Mouse (Mus musculus) hindbrain, embryonic 10.5 days (tissue): ENCODE results near the gene Tmem50b. TPM values are rescaled to one million over a fixed set of nuclear protein-coding genes. Genes with fewer than 3 reads are reported as not detected.
A peak's percentile ranks its signal among the peaks of the same experiment; 100 is the strongest.

Experiments
- DNase-seq: peaks from one replicate; pipeline ENCODE4 v3.0.0-alpha.2; 2017; ENCODE audit warnings: low spot score
- H3K27ac ChIP-seq: fragments of 300-500 bp; sonication (generic); 2 replicates; pipeline ENCODE4 v1.5.1; 2016; ENCODE audit warnings: mild to moderate bottlenecking, moderate library complexity
- H3K27me3 ChIP-seq: fragments of 300-500 bp; sonication (generic); 2 replicates; pipeline ENCODE4 v1.6.1; 2016; ENCODE audit warnings: mild to moderate bottlenecking; ENCODE audit not compliant: poor library complexity, insufficient read depth, severe bottlenecking
- H3K36me3 ChIP-seq: fragments of 300-500 bp; sonication (generic); 2 replicates; pipeline ENCODE4 v1.6.1; 2016; ENCODE audit warnings: mild to moderate bottlenecking, moderate library complexity
- H3K4me1 ChIP-seq: fragments of 300-500 bp; sonication (generic); replicated peaks from 2 replicates; pipeline ENCODE4 v1.6.1; 2016; ENCODE audit warnings: mild to moderate bottlenecking
- H3K4me3 ChIP-seq: fragments of 300-500 bp; sonication (generic); 2 replicates; pipeline ENCODE4 v1.5.1; 2016; ENCODE audit warnings: mild to moderate bottlenecking, moderate library complexity
- H3K9me3 ChIP-seq: fragments of 300-500 bp; sonication (generic); 2 replicates; pipeline ENCODE4 v1.6.1; 2016; ENCODE audit warnings: mild to moderate bottlenecking, moderate library complexity
- WGBS: fragments of 180-500 bp; shearing (Covaris S2); methylation state at CpG from one replicate; pipeline ENCODE4 v1.1.7; 2016; 5-methylcytosine and 5-hydroxymethylcytosine counted together
- polyA plus RNA-seq: library from polyadenylated mRNA; unstranded; fragments of >200 nt; fragmentation: Nextera tagmentation; extraction: Ambion mirVana; gene quantifications from 2 replicates; pipeline ENCODE4 v1.2.1, GENCODE M21; 2016

Tmem50b gene
- polyA plus RNA-seq, 1 experiment from 2014 or later: 45.9 TPM

DNA sequence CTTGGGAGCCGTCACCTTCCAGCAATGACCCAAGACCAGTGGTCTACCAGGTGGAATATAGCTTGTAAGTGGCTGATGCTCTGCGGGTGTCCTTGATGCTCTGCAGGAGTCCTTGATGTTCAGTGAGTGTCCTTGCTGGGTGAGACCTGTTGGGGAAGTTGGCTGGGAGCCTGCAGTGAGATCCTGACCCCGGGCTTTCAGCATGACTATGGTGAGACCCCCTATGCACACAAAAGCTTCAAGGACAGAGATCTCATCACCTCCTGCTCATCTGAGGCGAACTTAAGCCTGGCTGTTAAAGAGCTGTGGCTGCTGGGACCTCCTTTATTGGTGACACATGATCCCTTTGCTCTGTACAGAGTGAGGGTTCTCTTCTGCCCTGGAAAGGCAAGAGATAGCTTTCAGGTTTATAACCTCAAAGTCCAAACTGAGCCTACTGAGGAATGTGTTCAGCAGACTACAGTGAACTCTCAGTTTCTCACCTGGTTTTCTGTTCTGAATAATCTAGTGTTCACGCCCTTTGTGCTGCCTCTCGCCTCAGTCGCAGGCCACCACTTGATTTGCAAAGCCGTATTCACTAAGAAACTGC lies 42.5 kb downstream of the Tmem50b start:
- H3K9me3 ChIP-seq: no peaks in the 10 kb centered on the region
- H3K27me3 ChIP-seq: no peaks in the 10 kb centered on the region
- no peak overlapping the region for H3K4me3 ChIP-seq
- H3K36me3 ChIP-seq: peaks cover 25% of the 10 kb centered on the region
- 88% methylated on average over 8 of the region's 8 CpGs for WGBS
- DNase-seq: no peak
- H3K27ac ChIP-seq: no peak overlapping the region
- H3K4me1 ChIP-seq: peaks cover 35% of the 10 kb centered on the region

DNA sequence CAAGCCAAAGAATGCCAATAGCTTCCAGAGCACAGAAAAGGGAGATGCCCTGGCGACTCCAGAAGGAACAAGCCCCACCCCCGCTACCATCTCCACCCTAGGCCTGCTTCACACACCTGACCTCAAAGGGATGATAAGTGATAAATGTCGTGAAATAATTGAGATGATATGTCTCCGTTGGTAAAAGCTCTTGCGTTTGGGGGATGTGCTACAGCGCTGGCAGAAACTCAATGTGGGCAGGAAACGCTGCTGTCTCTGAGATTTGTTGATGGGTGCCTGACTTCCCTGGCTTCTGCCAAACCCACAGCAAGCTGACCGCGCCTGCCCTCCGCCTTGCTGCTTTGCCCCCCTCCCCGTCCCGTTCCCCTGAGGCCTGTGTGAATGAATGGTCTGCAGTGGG lies 44.0 kb downstream of the Tmem50b start:
- no peak for DNase-seq
- Histone ChIP-seq H3K27me3 (no peaks in the 10 kb centered on the region), H3K9me3 (no peaks in the 10 kb centered on the region), H3K4me3 (no peak overlapping the region), H3K4me1 (peaks cover 50% of the 10 kb centered on the region), H3K36me3 (peaks cover 21% of the 10 kb centered on the region), H3K27ac (no peak overlapping the region)
- 73% methylated on average over 12 of the region's 12 CpGs for WGBS

DNA sequence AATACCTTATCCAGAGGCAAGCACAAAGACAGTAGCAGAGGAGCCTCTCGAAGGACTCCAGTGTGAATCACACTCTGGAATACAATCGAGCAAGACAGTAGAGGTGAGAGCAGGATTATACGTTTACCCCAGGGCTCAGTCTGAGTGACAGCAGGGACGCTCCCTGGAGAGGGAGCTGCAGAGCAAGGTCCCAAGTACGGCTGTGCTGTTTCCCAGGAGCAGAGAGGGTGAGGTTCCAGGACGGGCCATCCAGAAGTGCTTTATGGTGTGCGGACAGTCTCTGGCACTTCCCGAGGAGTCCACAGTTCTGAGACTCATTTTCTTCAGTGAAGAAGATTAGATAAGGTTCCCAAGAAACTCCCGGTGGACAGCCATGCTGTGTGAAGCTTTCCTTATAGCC lies 45.5 kb downstream of the Tmem50b start:
- no peaks in the 10 kb centered on the region for H3K27me3 ChIP-seq
- WGBS: 55% methylated on average over 9 of the region's 9 CpGs
- peak overlapping the region; percentile 6; the same call in 1 of the 2 replicates for H3K27ac ChIP-seq
- no peak overlapping the region for H3K4me3 ChIP-seq
- no peaks in the 10 kb centered on the region for H3K9me3 ChIP-seq
- H3K4me1 ChIP-seq: peaks cover 64% of the 10 kb centered on the region
- peaks cover 11% of the 10 kb centered on the region; the same call in 1 of the 2 replicates for H3K36me3 ChIP-seq
- no peak for DNase-seq

DNA sequence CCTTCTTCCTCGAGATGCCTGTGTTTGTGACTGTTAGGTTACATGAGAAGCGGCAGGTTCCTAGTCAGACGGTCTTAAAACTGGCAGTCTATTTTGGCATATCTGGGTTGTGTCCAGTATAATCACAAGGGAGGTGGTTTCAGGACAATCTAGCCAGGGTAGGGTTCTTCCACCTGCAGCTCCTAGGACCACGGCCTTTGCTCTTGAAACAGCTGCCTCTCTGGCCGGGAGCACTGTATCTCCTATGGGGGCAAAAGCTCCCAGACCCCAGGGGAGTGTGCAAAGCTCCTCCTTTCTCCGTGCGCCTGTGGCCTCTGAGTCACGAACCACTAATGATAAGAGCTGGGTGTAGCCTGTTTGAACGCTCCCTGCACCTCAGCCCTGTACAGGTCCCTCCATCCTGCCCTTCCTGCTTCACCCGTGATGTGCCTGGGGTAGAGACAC lies 46.5 kb downstream of the Tmem50b start:
- Histone ChIP-seq H3K4me1 (peaks cover 74% of the 10 kb centered on the region), H3K36me3 (peaks cover 11% of the 10 kb centered on the region; the same call in 1 of the 2 replicates), H3K9me3 (no peaks in the 10 kb centered on the region), H3K27ac (no peak overlapping the region), H3K4me3 (no peak overlapping the region), H3K27me3 (peaks cover 3% of the 10 kb centered on the region; the same call in 1 of the 2 replicates)
- WGBS: 77% methylated on average over 10 of the region's 10 CpGs
- DNase-seq: no peak

DNA sequence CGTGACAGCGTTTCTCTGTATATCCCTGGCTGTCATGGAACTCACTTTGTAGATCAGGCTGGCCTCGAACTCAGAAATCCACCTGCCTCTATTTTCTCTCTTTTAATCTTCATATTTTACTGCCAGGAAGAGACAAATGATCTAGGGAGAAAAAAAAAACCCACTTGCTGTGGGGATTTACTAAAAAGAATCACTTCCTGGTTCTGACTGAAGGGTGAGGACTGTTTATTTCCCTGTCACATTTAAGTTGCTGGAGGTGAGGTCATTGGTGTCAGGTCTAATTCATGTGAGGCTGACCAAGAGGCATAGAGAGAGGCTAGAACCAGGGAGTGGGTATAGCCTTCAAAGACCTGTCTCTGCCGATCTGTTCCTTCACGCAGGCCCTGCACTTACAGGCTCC lies 48.0 kb downstream of the Tmem50b start:
- Histone ChIP-seq H3K4me1 (peaks cover 71% of the 10 kb centered on the region), H3K4me3 (no peak overlapping the region), H3K36me3 (no peaks in the 10 kb centered on the region), H3K27me3 (peaks cover 13% of the 10 kb centered on the region), H3K9me3 (no peaks in the 10 kb centered on the region), H3K27ac (no peak overlapping the region)
- 60% methylated on average over 5 of the region's 5 CpGs for WGBS
- DNase-seq: no peak

DNA sequence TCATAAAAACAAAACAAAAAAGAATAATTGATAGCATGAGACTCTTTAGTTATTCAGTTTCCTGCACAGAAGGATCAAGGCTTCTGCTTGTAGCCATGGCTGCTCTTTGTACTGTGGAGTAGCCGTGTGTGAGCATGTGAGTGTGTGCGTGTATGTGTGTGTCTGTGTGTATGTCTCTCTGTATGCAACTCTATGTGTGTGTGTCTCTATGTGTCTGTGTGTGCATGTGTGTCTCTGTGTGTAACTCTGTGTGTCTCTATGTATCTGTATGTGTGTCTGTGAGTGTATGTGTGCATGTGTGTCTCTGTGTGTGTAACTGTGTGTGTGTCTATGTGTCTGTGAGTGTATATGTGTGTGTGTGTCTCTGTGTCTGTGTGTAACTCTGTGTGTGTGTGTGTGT lies 48.6 kb downstream of the Tmem50b start:
- H3K4me1 ChIP-seq: peaks cover 68% of the 10 kb centered on the region
- no peak overlapping the region for H3K27ac ChIP-seq
- no peaks in the 10 kb centered on the region for H3K36me3 ChIP-seq
- H3K27me3 ChIP-seq: peaks cover 13% of the 10 kb centered on the region
- no peak for DNase-seq
- H3K4me3 ChIP-seq: peak overlapping the region; percentile 24; the same call in 1 of the 2 replicates
- no peaks in the 10 kb centered on the region for H3K9me3 ChIP-seq
- 75% methylated on average over 2 of the region's 2 CpGs for WGBS

DNA sequence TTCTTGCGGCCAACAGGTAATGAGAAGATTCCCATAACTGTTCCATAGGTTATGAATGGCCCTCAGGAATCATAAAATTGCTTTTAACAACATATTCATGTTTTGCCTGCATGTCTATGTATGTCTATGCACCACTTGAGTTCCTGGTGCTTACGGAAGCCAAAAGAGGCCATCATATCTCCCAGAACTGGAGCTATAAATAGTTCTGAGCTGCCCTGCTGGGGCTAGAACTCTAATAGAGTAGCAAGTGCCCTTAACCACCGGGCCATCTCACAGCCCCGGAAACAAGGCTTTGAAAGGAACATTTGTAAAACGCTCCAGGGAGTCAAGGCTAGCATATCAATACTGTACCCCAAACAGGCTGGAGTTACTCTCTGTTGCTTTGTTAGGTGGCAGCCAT lies 49.0 kb downstream of the Tmem50b start:
- peaks cover 64% of the 10 kb centered on the region for H3K4me1 ChIP-seq
- DNase-seq: no peak
- H3K9me3 ChIP-seq: no peaks in the 10 kb centered on the region
- peak overlapping the region; percentile 24 for H3K4me3 ChIP-seq
- no peak overlapping the region for H3K27ac ChIP-seq
- 48% methylated on average over 5 of the region's 5 CpGs for WGBS
- H3K27me3 ChIP-seq: peaks cover 13% of the 10 kb centered on the region
- no peaks in the 10 kb centered on the region for H3K36me3 ChIP-seq

DNA sequence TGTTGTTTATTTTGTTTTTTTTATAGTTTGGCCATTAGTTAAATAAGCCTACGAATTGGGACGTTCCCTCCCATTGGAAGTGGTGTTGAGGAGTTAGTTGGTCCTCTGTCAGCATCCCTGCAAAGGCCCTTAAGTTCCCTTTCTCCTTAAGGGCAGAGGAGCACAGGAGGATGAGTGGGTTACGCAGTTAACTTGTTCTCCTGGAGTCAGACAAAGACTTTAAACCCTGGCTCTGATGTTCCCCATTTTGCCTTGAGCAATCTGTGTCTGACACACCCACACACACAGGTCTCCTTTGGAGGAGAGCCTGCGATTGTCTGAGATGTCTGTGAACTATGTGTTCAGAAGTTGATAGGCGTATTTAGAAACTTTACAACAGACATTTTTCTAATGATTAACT lies 49.6 kb downstream of the Tmem50b start:
- H3K27me3 ChIP-seq: peaks cover 13% of the 10 kb centered on the region
- no peak overlapping the region for H3K27ac ChIP-seq
- WGBS: 60% methylated on average over 5 of the region's 5 CpGs
- H3K4me3 ChIP-seq: peak overlapping the region; percentile 98
- peaks cover 58% of the 10 kb centered on the region for H3K4me1 ChIP-seq
- no peaks in the 10 kb centered on the region for H3K36me3 ChIP-seq
- H3K9me3 ChIP-seq: no peaks in the 10 kb centered on the region
- DNase-seq: no peak

DNA sequence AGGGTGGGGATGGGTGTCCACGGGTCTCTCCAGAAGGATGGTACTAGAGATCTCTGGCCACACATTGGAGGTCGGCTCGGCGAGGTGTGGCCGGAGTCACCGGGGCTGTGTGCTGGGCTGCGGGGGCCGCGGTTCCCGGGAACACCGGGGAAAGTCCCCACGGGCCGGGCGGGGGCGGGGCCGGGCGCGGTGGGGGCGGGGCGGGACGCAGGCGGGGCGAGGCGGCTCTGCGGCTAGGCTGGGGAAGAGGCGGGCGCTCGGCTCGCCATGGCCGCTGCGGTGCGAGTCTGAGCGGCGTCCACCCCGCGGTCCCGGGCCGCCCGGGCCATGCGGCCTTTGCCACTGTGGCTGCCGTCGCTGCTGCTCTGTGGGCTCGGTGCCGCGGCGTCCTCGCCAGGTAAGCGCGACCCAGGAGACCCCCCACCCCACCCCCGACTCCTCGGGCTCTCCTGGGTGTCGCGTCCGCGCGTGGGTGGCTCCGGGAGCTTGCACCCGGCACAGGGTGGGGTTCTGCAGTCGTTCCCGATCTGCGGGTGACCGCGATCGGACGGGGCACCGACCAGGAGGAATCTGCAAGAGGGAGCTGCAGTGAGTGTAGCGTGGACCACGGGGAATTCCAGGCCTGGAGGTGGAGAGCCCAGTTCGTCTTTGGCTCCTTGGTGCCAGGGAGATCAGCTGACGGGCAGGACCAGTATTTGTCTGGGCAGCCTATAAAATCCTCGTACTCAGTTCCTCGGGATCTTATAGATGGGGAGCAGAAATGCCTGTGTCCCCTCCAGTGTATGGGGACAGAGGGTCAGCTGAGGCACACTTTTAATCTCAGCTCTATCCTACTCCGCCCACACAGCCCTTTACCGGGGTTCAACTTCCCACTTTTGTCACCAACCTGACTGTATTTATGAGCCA lies 50.5 kb downstream of the Tmem50b start, which contains the start of gene Ifngr2:
TSS of gene Ifngr2 (plus strand) at position 237 of the 906 bp plus-strand sequence.
- peaks cover 13% of the 10 kb centered on the region for H3K27me3 ChIP-seq
- H3K4me3 ChIP-seq: peak within 1 kb of the TSS; percentile 98
- DNase-seq: peak; percentile 72
- 1% methylated on average over 74 of the region's 74 CpGs for WGBS
- H3K4me1 ChIP-seq: peaks cover 52% of the 10 kb centered on the region
- no peaks in the 10 kb centered on the region for H3K36me3 ChIP-seq
- H3K9me3 ChIP-seq: no peaks in the 10 kb centered on the region
- peak within 1 kb of the TSS; percentile 96 for H3K27ac ChIP-seq

DNA sequence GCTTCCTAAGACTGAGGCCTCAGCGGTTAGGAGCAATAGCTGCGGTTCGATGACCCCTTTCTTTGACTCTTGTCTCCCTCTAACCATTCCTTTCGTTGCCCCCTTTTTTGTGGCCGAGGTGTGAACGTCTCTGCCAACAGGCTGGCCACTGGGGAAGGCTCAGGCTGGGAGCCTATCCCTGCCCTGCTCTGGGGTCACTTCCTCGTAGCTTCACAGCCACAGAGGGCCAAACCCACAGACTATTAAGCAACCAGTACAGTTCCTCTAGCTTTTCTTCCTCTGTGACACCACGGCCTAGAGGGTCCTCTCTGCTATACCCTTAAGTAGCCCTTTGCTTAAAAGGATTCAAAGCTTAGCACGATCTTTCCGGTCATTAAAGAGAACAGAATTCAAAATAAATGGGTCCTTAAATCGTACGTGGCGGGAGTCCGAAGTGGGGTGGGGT lies 51.2 kb downstream of the Tmem50b start:
- WGBS: 14% methylated on average over 14 of the region's 14 CpGs
- H3K27ac ChIP-seq: peak overlapping the region; percentile 96
- peak; percentile 40 for DNase-seq
- H3K9me3 ChIP-seq: no peaks in the 10 kb centered on the region
- peak overlapping the region; percentile 98 for H3K4me3 ChIP-seq
- H3K27me3 ChIP-seq: peaks cover 13% of the 10 kb centered on the region
- H3K36me3 ChIP-seq: no peaks in the 10 kb centered on the region
- peaks cover 51% of the 10 kb centered on the region for H3K4me1 ChIP-seq

DNA sequence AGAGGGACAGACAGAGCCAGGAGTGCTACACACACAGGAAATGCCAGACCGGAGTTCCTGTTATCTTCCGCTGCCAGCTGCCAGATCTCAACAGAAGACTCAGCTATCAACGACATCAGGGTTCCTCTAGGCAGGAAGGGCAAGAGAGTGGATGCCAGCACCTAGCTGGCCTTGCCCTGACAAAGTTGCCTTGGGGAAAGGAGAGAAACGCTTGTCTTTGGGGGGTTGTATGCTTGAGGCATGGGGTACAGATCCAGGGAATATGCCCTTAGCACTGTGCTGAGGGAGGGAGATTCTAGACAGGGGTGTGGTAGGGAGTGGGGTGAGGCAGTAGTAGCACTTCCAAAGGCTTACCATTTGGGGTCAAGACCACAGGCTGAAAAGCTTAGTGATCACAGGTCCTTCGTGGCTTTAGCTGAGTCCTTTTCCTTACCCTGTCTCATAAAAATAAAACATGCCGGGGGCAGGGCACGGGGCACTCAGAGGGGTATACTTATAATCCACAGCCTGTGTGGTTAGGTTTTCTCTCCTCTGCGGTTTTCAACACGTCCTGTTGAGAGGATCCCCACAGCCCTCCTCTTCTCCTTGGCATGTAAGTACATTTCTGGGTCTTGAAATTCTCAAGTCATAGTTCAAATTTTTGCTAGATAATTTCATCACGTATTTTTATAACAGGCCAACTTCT lies 51.9 kb downstream of the Tmem50b start:
- Histone ChIP-seq H3K27ac (no peak overlapping the region), H3K27me3 (peaks cover 13% of the 10 kb centered on the region), H3K4me1 (peaks cover 48% of the 10 kb centered on the region), H3K4me3 (0 out of 2 replicates have a peak overlapping the region, but pooled peaks have one; percentile 98), H3K36me3 (no peaks in the 10 kb centered on the region), H3K9me3 (no peaks in the 10 kb centered on the region)
- WGBS: 72% methylated on average over 10 of the region's 10 CpGs
- DNase-seq: no peak

DNA sequence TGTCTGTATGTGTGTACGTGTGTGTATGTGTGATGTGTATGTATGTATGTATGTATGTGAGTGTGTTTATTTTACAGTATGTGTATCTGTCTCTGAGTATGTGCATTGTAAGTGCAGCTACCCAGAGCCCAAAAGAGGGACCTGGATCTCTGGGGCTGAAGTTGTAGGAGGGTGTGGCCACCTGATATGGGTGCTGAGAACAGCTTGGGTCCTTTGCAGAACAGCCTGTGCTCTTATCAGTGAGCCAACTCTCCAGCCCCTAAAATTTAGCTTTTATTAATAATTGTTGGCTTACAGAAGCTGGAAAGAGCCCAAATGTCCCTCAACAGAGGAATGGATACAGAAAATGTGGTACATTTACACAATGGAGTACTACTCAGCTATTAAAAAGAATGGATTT lies 54.0 kb downstream of the Tmem50b start:
- Histone ChIP-seq H3K4me3 (no peak overlapping the region), H3K27ac (no peak overlapping the region), H3K4me1 (peaks cover 32% of the 10 kb centered on the region), H3K9me3 (no peaks in the 10 kb centered on the region), H3K36me3 (no peaks in the 10 kb centered on the region), H3K27me3 (peaks cover 13% of the 10 kb centered on the region)
- 95% methylated on average over 1 of the region's 1 CpGs for WGBS
- DNase-seq: no peak
